Mouse (Mus musculus) ovary, postnatal 36 days (tissue): ENCODE measurements at regions not wholly inside any gene's neighbourhood (a gene's known extent, or its start where the extent isn't known, plus 50 kb on each side); places are given as distances from the start of the nearest gene placed in this dataset.

ENCODE experiments used
- DNase-seq: peaks from one replicate; pipeline ENCODE4 v3.0.0; 2022; ENCODE audit warnings: low spot score, mixed read lengths

DNA sequence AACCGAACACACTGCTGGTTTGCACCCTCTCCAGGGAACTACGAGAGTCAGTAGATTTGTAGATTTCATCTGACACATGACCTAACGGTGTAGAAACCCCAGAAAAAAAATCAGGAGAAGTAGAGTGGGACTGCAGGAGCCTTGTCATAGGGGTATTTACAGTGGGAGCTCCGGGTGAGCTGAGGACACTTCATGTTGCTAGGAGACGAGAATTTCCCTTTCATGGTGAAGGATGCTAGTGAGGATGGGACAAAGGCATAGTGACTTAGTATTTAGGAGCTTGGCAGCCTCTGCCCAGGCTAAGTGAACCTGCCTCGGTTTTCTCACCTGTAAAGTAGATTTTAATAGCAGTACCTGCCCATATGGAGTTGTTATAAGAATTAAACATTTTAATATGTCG is 52.8 kb upstream of the Epha4 start:
- no peak for DNase-seq
